Mouse (Mus musculus) kidney, postnatal 14 days (tissue): Measurements from ENCODE around the gene Fggy.

Experiments
- DNase-seq: peaks from one replicate; pipeline ENCODE4 v3.0.0; 2022; ENCODE audit warnings: mixed read lengths

The Fggy gene

GRCm38 (mm10) chr4:95666284-95666889 lies 109.1 kb downstream of the Fggy start:
- DNase-seq, result no peak

DNA sequence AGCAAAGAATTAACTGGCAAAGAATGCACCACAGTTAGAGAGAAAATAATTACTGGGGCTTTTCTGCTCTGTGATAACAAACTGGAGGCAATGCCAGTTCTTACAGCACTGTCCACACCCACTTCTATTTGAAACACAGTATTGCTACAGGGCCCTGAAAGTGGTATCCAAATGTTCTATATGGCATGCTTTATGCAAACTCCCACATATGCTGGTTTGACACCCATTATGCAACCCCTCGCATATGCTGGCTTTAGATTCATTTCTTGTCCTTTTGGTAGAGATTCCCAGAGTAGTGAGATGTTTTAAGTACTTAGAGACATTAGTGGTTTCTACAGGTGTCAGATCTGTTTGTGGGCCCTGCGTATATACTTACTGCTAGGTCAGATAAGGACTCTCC lies 109.6 kb downstream of the Fggy start:
- DNase-seq, result no peak

GRCm38 (mm10) chr4:95667595-95667994 lies 110.3 kb downstream of the Fggy start:
- DNase-seq, result no peak

DNA sequence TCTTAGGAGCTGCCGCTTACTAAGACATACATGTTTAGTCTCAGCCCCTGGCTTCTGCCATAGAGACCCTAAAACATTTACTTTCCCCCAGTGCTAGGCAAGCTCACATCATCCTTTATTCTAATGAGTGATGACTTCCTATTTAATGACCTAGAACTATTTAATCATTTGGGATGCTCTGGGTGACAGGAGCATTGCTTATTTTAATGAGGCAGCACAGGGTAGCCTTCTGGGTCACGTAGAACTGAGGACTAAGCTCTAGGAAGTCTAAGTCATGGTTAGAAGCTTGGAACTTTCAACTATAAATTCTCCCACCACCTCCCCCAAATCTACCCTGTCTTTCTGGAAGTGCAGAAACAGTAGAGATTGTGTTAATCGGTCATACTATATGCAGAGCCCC lies 111.2 kb downstream of the Fggy start:
- no peak for DNase-seq

GRCm38 (mm10) chr4:95669336-95669735 lies 112.0 kb downstream of the Fggy start:
- no peak for DNase-seq

GRCm38 (mm10) chr4:95670559-95670958 lies 113.3 kb downstream of the Fggy start:
- DNase-seq, result no peak

DNA sequence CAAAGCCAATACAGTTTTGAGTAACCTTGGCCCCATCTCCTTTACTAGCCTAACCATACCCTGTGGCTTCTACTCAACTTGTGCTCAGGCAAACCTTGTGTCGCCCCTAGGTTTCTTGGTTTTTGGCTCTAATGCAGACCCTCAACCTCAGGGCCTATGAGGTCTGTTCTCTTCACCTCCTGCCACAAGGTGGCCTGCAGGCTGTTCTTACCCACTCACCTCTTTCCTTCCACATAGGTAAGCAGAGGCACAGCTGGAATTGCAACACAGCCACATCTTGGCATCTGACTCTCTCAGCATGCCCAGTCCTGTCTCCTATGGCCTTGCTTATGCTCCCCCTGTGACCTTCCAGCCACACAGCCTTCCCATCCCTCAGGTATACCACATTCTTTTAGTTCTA lies 114.7 kb downstream of the Fggy start:
- DNase-seq, result no peak

DNA sequence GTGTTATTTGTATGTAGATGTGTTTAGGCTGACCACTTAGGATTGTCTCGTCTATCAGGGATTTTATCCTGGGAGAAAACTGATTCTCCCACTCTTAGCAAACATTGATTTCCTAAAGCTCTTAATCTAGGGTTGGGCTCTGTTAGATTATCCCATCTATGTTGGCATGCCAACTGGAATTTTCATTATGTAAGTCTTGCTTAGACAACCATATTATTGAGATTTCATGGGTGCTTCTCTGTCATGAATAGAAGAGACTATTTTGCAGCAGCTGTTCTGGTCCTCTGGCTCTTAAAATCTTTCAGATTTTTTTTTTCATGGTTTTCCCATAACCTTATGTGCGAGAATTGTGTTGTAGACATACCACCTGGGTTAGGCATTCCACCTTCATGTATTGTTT lies 119.1 kb downstream of the Fggy start:
- DNase-seq, result no peak

- DNase-seq, result no peak
These were observed 123.6 kb downstream of the Fggy start for GRCm38 (mm10) chr4:95680756-95681449.

DNA sequence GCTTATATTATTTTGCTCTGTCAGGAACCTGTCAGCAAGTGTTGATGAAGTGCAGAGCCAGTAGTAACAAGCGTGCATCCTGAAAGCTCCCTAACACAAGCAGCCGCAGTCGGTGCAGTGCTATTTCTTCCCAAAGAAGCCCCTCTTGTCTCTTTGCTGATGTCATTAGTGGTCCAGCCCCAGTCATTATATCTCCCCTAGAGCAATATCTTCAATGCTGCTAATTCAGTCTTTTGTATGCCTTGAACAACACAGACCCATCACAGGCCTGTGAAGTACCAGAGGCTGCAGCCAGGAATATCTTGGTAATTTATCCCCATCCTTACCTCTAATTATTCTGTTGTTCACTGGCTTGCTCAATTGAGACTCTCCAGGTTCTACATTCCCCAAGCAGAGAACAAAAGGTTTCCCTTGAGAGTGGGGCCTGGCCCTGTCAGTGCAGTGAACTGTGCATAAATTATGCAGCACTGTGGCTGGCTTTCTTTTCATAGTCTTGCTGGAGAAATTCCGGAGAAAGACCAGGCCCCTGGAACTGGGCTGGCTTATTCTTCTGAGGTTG lies 127.3 kb downstream of the Fggy start:
- DNase-seq, result peak; percentile 54

GRCm38 (mm10) chr4:95686775-95687174 lies 129.5 kb downstream of the Fggy start:
- no peak for DNase-seq

DNA sequence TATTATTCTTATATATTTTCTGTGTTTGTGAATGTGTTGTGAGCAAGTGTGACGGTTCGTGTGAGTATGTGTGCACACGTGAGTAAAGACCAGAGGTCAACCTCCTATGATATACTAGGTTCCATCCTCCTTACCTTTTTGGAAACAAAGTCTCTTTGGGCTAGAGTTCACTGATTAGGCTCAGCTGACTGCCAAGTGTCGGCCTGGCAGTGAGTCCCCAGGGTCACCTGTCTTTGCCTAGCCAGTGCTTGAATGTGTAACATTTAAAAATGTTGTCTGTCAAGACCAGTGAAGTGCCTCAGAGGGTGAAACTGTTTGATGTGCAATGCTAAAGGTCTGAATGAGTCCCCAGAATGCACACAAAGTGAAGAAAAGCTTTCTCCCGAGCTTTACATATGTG lies 130.0 kb downstream of the Fggy start:
- DNase-seq, result no peak

- DNase-seq, result no peak
These were observed 130.9 kb downstream of the Fggy start for GRCm38 (mm10) chr4:95688159-95688558.

GRCm38 (mm10) chr4:95700366-95700765 lies 143.1 kb downstream of the Fggy start:
- no peak for DNase-seq

DNA sequence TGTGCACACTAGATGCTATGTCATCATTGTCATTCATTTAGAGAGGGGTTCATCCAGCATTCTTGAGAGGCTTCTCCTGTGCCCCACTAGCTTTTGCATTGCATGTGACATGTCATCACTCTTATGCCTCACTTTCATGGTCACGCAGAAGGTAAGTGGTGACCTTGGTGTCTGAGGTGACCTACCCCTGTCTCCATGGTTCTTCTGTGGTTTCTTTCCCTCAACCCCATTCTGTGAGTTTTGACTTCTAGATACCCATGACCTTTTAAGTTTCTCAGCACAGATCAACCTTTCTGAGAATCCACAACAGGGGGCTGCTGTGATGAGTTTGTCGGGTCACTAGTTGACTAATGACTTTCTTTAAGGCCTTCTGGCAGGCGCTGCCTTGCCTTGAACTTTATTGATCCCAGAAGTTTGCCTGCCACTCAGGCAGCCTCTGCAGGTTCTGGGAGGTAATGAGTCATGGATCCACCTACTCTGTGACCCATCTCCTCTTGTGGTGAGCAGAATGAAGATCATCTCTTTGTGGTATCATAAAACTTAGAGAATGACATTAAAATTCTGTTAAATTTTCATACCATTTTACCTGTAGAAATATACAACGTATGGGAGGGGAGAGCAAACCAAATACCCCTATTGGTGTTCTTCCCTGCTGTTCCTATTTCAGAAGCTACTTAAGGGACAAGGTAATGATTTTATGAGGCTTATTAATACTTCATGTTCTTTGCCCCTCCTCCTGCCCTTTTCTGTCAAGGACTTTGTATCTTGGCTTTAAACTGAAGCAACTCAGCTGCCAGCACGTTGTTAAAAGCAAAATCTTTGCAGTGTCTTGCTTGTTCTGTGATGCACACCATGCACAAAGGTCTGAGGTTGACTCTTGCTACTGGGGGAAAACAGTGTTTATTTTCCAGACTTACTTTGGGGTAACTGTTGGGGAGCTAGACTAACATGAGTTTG lies 150.9 kb downstream of the Fggy start:
- peak; percentile 21 for DNase-seq

GRCm38 (mm10) chr4:95709750-95710149 lies 152.4 kb downstream of the Fggy start:
- no peak for DNase-seq

DNA sequence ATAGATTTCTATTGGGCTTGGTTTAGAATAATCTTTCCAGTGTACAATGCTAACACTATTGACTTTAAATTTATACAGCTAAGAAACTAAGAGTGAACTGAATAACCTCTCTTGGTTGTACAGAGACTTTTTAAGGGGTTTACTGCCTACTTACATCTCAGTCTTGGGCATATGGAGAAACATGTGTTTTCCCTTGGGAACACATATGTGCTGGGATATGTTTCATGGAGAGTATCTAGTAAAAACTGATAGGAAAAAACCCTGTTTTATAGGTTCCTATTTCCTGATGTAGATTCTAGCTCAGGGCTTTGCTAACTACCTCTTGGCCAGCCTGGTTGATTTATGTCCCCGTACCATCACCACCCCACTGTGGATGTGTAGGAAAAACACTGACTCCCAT lies 155.5 kb downstream of the Fggy start:
- DNase-seq, result no peak

GRCm38 (mm10) chr4:95713271-95713670 lies 156.0 kb downstream of the Fggy start:
- no peak for DNase-seq

DNA sequence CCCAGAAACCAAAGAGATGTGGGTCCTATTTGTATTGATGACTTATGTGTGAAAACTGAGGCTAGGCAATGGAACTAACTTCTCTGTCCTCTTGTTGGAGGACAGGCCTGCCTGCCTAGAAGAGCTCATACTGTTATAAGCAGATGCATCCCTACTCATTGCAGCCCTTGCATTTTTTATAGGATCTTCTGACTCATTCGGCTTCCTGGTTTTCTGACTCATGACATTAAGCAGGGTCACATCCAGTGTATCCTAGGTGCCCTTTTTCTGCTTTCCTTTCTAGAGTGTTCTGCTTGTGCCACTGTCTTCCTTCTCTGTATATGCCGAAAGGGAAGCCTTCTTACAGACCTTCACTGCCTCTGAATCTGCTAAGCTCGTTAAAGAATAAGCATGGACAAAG lies 158.8 kb downstream of the Fggy start:
- DNase-seq, result no peak

- DNase-seq, result no peak
These were observed 166.3 kb downstream of the Fggy start for GRCm38 (mm10) chr4:95723615-95724014.

GRCm38 (mm10) chr4:95726361-95726760 lies 169.1 kb downstream of the Fggy start:
- no peak for DNase-seq

GRCm38 (mm10) chr4:95729142-95729826 lies 172.0 kb downstream of the Fggy start:
- DNase-seq, result no peak

- peak; percentile 65 for DNase-seq
These were observed 173.8 kb downstream of the Fggy start for GRCm38 (mm10) chr4:95731110-95731509.
